Mouse (Mus musculus) midbrain, postnatal 0 days (tissue): Measurements from ENCODE around the gene Ica1. TPM values are rescaled to one million over a fixed set of nuclear protein-coding genes. Genes with fewer than 3 reads are reported as not detected.

Experiments
- ATAC-seq: fragments of 200-750 bp; cut with Nextera tagmentation; 2 replicates; pipeline ENCODE4 v1.8.0; 2017; ENCODE audit warnings: moderate number of reproducible peaks, mild to moderate bottlenecking, moderate TSS enrichment, moderate library complexity; ENCODE audit not compliant: low FRiP score
- DNase-seq: peaks from one replicate; pipeline ENCODE4 v3.0.0-alpha.2; 2015; ENCODE audit warnings: low spot score
- H3K27ac ChIP-seq: fragments of 300-500 bp; sonication (generic); 2 replicates; pipeline ENCODE4 v1.5.1; 2014; ENCODE audit warnings: low read depth, mild to moderate bottlenecking, low read length, mixed read lengths
- H3K27me3 ChIP-seq: fragments of 300-500 bp; sonication (generic); 2 replicates; pipeline ENCODE4 v1.6.1; 2014; ENCODE audit warnings: low read length, control low read depth, mixed read lengths; ENCODE audit not compliant: insufficient read depth
- H3K36me3 ChIP-seq: fragments of 300-500 bp; sonication (generic); 2 replicates; pipeline ENCODE4 v1.6.1; 2014; ENCODE audit warnings: low read length, control low read depth, mixed read lengths; ENCODE audit not compliant: insufficient read depth
- H3K4me1 ChIP-seq: fragments of 300-500 bp; sonication (generic); 2 replicates; pipeline ENCODE4 v1.6.1; 2014; ENCODE audit warnings: mild to moderate bottlenecking, control low read depth, antibody characterized with exemption, low read length, mixed read lengths; ENCODE audit not compliant: insufficient read depth
- H3K4me2 ChIP-seq: fragments of 300-500 bp; sonication (generic); 2 replicates; pipeline ENCODE4 v1.6.1; 2014; ENCODE audit warnings: low read depth, mild to moderate bottlenecking, low read length, mixed read lengths; ENCODE audit not compliant: poor library complexity, severe bottlenecking
- H3K4me3 ChIP-seq: fragments of 300-500 bp; sonication (generic); 2 replicates; pipeline ENCODE4 v1.5.1; 2014; ENCODE audit warnings: low read depth, mild to moderate bottlenecking, low read length, moderate library complexity
- H3K9ac ChIP-seq: fragments of 300-500 bp; sonication (generic); replicated peaks from 2 replicates; pipeline ENCODE4 v1.6.1; 2014; ENCODE audit warnings: mild to moderate bottlenecking, low read length, moderate library complexity, mixed read lengths; ENCODE audit not compliant: poor library complexity, severe bottlenecking
- H3K9me3 ChIP-seq: fragments of 300-500 bp; sonication (generic); 2 replicates; pipeline ENCODE4 v1.6.1; 2016; ENCODE audit warnings: low read length, control low read depth
- CTCF ChIP-seq: IDR thresholded peaks from 2 replicates; pipeline ENCODE4 v1.5.1; 2016; ENCODE audit warnings: antibody characterized with exemption, mild to moderate bottlenecking
- WGBS: fragments of 180-500 bp; shearing (Covaris S2); extraction: QIAGEN DNeasy Blood & Tissue Kit; methylation state at CpG from one replicate; pipeline ENCODE4 v1.1.7; 2014; 5-methylcytosine and 5-hydroxymethylcytosine counted together
- polyA plus RNA-seq: library from polyadenylated mRNA; unstranded; fragments of >200 nt; fragmentation: Nextera tagmentation; extraction: Ambion mirVana; gene quantifications from 2 replicates; pipeline ENCODE4 v1.2.1, GENCODE M21; 2015
- total RNA-seq: library from RNA; depleted of rRNA; stranded (reverse); fragments of >200 nt; gene quantifications from 2 replicates; pipeline ENCODE4 v1.2.3, GENCODE M21; 2014

The Ica1 gene
- total and polyA plus RNA-seq, 2 experiments from 2014 or later: 57.4 to 98.7 TPM

- no peak overlapping the region for H3K4me2 ChIP-seq
- H3K27ac ChIP-seq: no peak overlapping the region
- 78% methylated on average over 2 of the region's 2 CpGs for WGBS
- no peak overlapping the region for H3K9ac ChIP-seq
- no peak for ATAC-seq
- TF ChIP-seq CTCF: no peak
- H3K9me3 ChIP-seq: no peaks in the 10 kb centered on the region
- H3K4me3 ChIP-seq: no peak overlapping the region
- no peaks in the 10 kb centered on the region for H3K36me3 ChIP-seq
- no peaks in the 10 kb centered on the region for H3K27me3 ChIP-seq
- no peak for DNase-seq
- no peaks in the 10 kb centered on the region; the same call in 1 of the 2 replicates for H3K4me1 ChIP-seq
Measured at GRCm38 (mm10) chr6:8691199-8691975, 86.9 kb downstream of the Ica1 start.

GRCm38 (mm10) chr6:8690441-8690840 lies 87.8 kb downstream of the Ica1 start:
- WGBS: 79% methylated on average over 3 of the region's 3 CpGs
- H3K9ac ChIP-seq: no peak overlapping the region
- no peak for TF ChIP-seq CTCF

GRCm38 (mm10) chr6:8686678-8687580 lies 91.4 kb downstream of the Ica1 start:
- H3K4me1 ChIP-seq: no peaks in the 10 kb centered on the region
- no peak overlapping the region for H3K4me2 ChIP-seq
- no peak overlapping the region for H3K9ac ChIP-seq
- 88% methylated on average over 14 of the region's 14 CpGs for WGBS
- TF ChIP-seq CTCF: no peak
- H3K27me3 ChIP-seq: no peaks in the 10 kb centered on the region
- no peak for DNase-seq
- no peak for ATAC-seq
- H3K9me3 ChIP-seq: no peaks in the 10 kb centered on the region
- no peak overlapping the region for H3K27ac ChIP-seq
- H3K4me3 ChIP-seq: no peak overlapping the region
- no peaks in the 10 kb centered on the region for H3K36me3 ChIP-seq

More at GRCm38 (mm10) chr6:8690441-8690840, 87.8 kb downstream of the Ica1 start:
- no peaks in the 10 kb centered on the region for H3K36me3 ChIP-seq
- no peaks in the 10 kb centered on the region; the same call in 1 of the 2 replicates for H3K4me1 ChIP-seq
- H3K4me2 ChIP-seq: no peak overlapping the region
- H3K27me3 ChIP-seq: no peaks in the 10 kb centered on the region
- ATAC-seq (no peak), DNase-seq (no peak)
- H3K9me3 ChIP-seq: no peaks in the 10 kb centered on the region
- no peak overlapping the region for H3K4me3 ChIP-seq
- H3K27ac ChIP-seq: no peak overlapping the region

- Histone ChIP-seq H3K4me1 (no peaks in the 10 kb centered on the region), H3K27me3 (no peaks in the 10 kb centered on the region), H3K9ac (no peak overlapping the region), H3K4me2 (no peak overlapping the region), H3K36me3 (no peaks in the 10 kb centered on the region), H3K27ac (no peak overlapping the region), H3K4me3 (no peak overlapping the region), H3K9me3 (no peaks in the 10 kb centered on the region)
- TF ChIP-seq CTCF: no peak
- no peak for DNase-seq
- ATAC-seq: no peak
- WGBS: 89% methylated on average over 10 of the region's 10 CpGs
Measured at GRCm38 (mm10) chr6:8683379-8683778, 94.9 kb downstream of the Ica1 start.

GRCm38 (mm10) chr6:8680931-8681330 lies 97.4 kb downstream of the Ica1 start:
- Histone ChIP-seq H3K36me3 (peaks cover 3% of the 10 kb centered on the region; the same call in 1 of the 2 replicates), H3K4me3 (no peak overlapping the region), H3K4me2 (no peak overlapping the region), H3K27me3 (no peaks in the 10 kb centered on the region), H3K9ac (no peak overlapping the region), H3K9me3 (no peaks in the 10 kb centered on the region), H3K4me1 (no peaks in the 10 kb centered on the region), H3K27ac (no peak overlapping the region)
- ATAC-seq (no peak), DNase-seq (no peak)
- TF ChIP-seq CTCF: no peak
- WGBS: 75% methylated on average over 8 of the region's 8 CpGs
